Mouse (Mus musculus) gonadal fat pad, adult 2 months (tissue): ENCODE data around the gene Babam2. TPM values are rescaled to one million over a fixed set of nuclear protein-coding genes. Genes with fewer than 3 reads are reported as not detected.

ENCODE experiments used
- DNase-seq: peaks from one replicate; pipeline ENCODE4 v3.0.0-alpha.2; 2012; ENCODE audit warnings: low read depth
- polyA plus RNA-seq: library from polyadenylated mRNA; depleted of rRNA; stranded (reverse); fragments of >200 nt; gene quantifications from 2 replicates; pipeline ENCODE4 v1.2.3, GENCODE M21; 2012; rRNA removed

Babam2 gene
- polyA plus RNA-seq, 1 experiment = 49.9 TPM

DNA sequence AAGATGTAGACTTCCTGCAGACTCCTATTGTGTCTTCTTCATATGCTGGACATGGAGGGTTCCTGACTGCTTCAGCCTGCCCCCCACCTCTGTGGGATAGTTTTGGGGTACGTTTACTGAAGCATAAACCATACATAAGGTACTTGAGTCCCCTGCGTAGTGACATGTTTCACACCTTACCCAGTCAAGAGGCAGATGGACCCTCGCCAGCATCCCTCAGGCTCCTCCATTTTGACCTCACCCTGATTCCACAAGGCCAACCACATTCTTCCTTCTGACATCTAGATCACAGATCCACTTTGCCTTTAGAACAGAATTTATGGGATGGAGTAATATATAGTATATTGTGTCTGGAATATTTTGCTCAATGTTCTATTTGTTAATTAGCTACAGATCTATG lies 429.7 kb downstream of the Babam2 start:
- no peak for DNase-seq

DNA sequence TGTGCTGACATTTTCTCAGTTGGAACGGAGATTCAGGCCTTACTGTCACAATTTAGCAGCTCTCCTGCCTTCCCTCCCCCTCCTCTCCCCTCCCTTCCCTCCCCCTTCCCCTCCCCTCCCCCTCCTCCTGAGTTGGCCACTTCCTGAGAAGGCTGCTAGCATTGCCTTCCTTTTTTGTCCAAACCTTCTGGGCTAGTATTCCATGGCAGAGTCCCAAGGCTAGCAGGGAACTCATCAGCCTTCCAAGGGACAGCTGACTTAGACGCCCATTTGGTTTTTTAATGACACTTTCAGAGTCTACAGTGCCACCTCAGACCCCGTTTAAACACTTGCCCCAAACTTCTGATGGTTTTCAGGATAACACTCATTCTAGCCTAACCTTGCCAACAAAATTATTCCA lies 430.4 kb downstream of the Babam2 start:
- DNase-seq = no peak

DNA sequence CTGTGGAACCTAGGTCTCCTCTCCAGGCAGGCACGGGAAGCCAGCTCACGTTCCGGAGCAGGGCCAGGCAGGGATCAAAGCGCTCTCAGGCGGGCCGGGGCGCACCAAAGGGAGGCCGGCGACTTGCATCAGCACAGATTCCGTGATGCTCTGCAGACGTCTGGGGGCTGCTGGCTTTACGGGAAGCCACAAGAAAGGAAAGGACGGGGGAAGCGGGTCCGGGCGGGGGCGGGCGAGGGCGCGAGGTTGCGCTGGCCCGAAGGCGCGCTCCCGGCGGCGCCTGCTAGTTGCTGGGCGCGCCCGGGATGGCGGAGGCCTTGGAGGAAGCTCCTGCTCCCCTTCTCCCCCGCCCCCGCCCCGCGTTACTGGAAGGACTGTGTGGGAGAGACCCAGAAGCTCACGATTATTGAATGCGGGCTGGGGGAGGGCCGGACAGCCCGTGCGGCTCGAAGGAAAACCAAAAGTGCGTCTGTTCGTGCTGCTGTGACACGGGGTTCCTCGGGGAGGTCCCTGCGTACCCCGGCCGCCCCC lies 435.6 kb downstream of the Babam2 start:
- DNase-seq = no peak

GRCm38 (mm10) chr5:32133549-32134004 lies 436.1 kb downstream of the Babam2 start:
- no peak for DNase-seq

- no peak for DNase-seq
Measured at GRCm38 (mm10) chr5:32134051-32134732, 436.7 kb downstream of the Babam2 start.

Other genes with a start within 250 kb of the Babam2 start
- gene Zfp512, start 245.3 kb upstream of the Babam2 start, polyA plus RNA-seq = 12.6 and 13.0 TPM in 2 replicates
- gene 4930548H24Rik, start 211.9 kb upstream of the Babam2 start, polyA plus RNA-seq = not detected in 2 replicates
- 10.7 and 12.8 TPM in 2 replicates for gene Gpn1, start 202.9 kb upstream of the Babam2 start, polyA plus RNA-seq
- gene Slc4a1ap, start 170.7 kb upstream of the Babam2 start, polyA plus RNA-seq = 12.6 and 14.5 TPM in 2 replicates
- gene Supt7l, start 169.9 kb upstream of the Babam2 start, polyA plus RNA-seq = 14.2 and 17.1 TPM in 2 replicates
- 30.7 and 31.4 TPM in 2 replicates for gene Mrpl33, start 100.7 kb upstream of the Babam2 start, polyA plus RNA-seq
- 12.2 and 12.3 TPM in 2 replicates for gene Rbks, start 57 bp upstream of the Babam2 start, polyA plus RNA-seq